Mouse (Mus musculus): ENCODE results near the gene Actg1. TPM values are rescaled to one million over a fixed set of nuclear protein-coding genes. Genes with fewer than 3 reads are reported as not detected.
"Not testable (repeated sequence)": the region's sequence is repeated elsewhere in the genome, so short reads cannot be mapped to it uniquely, and the experiment has no call there.

The Actg1 gene
- total RNA-seq, 2 experiments from 2014 or later, result 1,100 to 1,129 TPM

DNA sequence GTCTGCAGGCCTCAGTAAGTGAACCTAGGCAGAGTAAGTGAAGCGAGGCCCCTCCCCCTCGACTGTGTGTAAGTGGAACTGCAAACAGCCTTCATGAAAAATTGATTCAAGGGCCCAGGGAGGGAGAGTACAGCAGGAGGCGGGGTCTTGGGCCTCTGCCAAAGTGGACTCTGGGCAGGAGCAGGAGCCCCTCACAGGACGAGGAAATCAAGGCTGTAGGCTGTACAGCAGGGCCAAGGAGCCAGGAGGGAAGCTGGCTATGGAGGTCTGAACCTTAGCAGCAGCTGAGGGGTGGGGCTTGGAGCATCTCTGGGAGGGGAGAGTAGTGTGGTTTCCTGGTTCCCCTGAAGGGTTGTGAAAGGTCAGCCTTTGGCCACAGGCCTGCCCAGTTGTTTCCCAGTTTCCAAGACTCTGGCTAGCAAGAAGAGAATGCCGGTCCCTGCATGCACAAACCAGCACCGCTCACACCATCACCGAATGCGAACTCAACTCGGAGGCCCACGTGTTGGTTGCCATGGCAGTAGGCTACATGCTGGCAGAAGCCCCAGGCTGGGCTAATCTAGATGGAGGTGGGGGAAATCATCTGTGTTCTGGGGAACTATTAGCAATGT is 9.6 kb upstream of the Actg1 start:
- intact Hi-C loops (cut with DNase I), result no loop called here
- no peak for TF ChIP-seq CTCF (IDR thresholded peaks at IDR 0.05)
- H3K27ac ChIP-seq, result peak overlapping the region; percentile 59
- no peak overlapping the region for H3K4me3 ChIP-seq
- peak; percentile 66 to 77 for DNase-seq (ENCODE audit: extremely low spot score in 1 of 2, low spot score in 2 of 2)

DNA sequence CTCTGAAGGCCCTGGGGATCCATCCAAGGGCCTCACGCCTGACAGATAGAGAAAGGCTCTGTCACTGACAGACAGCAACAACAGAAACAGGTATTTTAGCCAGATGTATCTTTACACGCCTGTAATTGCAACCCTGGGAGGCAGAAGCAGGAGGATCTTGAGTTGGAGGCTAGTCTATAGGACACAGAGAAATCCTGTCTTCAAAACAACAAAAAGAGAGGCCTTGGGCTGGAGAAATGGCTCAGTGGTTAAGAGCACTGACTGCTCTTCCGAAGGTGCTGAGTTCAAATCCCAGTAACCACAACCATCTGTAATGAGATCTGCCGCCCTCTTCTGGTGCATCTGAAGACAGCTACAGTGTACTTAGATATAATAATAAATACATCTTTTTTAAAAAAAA is 8.6 kb upstream of the Actg1 start:
- intact Hi-C loops (cut with DNase I), result no loop called here
- TF ChIP-seq CTCF (IDR thresholded peaks at IDR 0.05), result no peak; the same call in 1 of the 2 replicates
- no peak overlapping the region for H3K27ac ChIP-seq
- no peak for DNase-seq (ENCODE audit: extremely low spot score in 1 of 2, low spot score in 2 of 2)
- no peak overlapping the region for H3K4me3 ChIP-seq

DNA sequence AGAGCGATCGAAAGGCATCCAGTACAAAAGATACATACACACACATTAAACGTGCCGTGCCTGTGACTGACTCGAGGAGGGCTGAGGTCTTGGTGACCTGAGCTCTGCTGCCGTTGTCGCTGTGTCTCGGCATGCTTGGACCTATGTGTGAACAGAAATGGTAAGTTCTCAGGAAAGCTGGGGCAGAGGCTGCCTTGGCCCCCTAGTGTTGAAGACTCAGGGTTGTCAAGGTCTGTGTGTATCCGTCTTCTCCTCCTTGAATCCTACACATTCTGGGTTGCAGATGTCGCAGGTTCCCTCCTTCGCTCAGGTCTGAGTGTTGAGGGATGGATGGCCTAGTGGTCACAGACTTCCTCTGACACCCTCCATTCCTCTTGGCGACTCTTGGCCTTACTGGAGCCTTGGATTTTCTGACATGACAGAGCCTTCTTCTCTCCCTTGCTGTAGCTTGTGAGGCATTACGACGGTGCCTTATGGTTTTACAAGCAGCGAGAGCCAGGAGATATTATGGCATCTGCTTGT is 8.0 kb upstream of the Actg1 start:
- Histone ChIP-seq H3K4me3 (no peak overlapping the region), H3K27ac (no peak overlapping the region)
- no peak for DNase-seq (ENCODE audit: extremely low spot score in 1 of 2, low spot score in 2 of 2)
- intact Hi-C loops (cut with DNase I), result no loop called here
- peak; percentile 14; the same call in 1 of the 2 replicates for TF ChIP-seq CTCF (IDR thresholded peaks at IDR 0.05)

DNA sequence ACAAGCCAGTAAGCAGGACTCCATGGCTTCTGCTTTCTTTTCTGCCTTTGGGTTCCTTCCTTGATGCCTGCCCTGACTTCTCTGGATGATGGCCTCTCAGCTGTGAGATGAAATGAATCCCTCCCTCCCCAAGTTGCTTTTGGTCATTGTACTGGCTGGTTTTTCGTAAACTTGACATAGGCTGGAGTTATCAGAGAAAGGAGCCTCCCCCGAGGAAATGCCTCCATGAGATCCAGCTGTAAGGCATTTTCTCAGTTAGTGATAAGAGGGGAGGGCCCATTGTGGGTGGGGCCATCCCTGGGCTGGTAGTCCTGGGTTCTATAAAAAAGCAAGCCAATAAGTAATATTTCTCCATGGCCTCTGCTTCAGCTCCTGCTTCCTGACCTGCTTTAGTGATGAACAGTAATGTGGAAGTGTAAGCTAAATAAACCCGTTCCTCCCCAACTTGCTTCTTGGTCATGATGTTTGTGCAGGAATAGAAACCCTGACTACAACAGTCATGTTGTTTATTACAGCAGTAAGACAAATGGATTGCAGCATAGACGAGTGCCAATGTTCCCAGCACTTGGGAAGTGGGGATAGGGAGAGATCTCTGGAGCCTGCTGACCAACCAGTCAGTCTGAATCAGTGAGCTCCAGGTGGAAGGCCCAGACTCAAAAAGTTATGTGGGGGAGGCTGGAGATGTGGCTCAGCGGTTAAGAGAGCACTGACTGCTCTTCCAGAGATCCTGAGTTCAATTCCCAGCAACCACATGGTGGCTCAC is 7.1 kb upstream of the Actg1 start:
- TF ChIP-seq CTCF (IDR thresholded peaks at IDR 0.05), result no peak
- DNase-seq (ENCODE audit: extremely low spot score in 1 of 2, low spot score in 2 of 2), result no peak
- Histone ChIP-seq H3K4me3 (no peak overlapping the region), H3K27ac (no peak overlapping the region)
- intact Hi-C loops (cut with DNase I), result loop anchor here (2.0 kb wide), 1 partner anchor 15 kb away; no protein-coding TSS in a partner anchor

GRCm38 (mm10) chr11:120354304-120355276 is 6.2 kb upstream of the Actg1 start:
- no peak for TF ChIP-seq CTCF (IDR thresholded peaks at IDR 0.05)
- intact Hi-C loops (cut with DNase I), result loop anchor here (2.0 kb wide), 1 partner anchor 16 kb away; no protein-coding TSS in a partner anchor
- no peak overlapping the region for H3K27ac ChIP-seq
- no peak overlapping the region for H3K4me3 ChIP-seq
- no peak for DNase-seq (ENCODE audit: extremely low spot score in 1 of 2, low spot score in 2 of 2)

DNA sequence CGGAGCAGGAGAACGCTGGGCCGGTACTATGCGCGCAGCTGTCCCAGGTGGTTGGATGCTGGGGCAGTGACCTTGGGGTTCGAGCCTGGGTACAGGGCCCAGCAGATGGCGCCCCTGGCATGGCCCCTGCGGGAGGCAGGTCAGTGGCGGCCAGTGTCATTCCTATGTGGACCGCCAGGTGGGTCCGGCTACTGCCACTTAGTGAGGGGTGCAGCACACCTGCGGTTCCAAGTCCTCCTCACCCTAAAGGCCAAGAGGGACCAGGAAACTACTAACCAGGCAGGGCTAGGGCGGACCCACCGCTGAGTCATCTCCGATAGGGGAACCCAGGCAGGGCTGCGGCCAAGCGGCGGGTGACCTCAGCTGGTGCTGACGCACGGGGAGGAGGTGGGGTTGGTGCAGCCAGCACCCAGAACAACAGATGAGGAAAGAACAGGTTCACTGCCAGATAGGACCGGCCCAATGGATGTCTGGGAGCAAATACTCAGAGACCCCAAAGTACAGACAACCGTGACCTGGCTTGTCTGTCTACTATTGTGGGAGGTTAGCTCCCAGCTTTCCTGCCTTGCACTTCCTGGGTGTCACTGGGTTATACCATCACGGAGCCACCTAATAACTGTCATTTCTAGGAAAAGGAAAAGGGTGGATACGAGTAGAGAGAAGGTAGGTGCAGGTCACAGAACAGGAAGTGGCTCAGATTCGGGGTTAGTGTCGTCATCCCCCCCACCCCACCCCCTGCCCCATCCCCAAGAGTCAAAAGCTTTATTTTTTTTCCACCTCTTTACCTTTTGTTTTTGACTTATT is 5.4 kb upstream of the Actg1 start:
- intact Hi-C loops (cut with DNase I), result loop anchor here (2.0 kb wide), 1 partner anchor 17 kb away; no protein-coding TSS in a partner anchor
- no peak for DNase-seq (ENCODE audit: extremely low spot score in 1 of 2, low spot score in 2 of 2)
- Histone ChIP-seq H3K4me3 (no peak overlapping the region), H3K27ac (no peak overlapping the region)
- TF ChIP-seq CTCF (IDR thresholded peaks at IDR 0.05), result peak; percentile 72

DNA sequence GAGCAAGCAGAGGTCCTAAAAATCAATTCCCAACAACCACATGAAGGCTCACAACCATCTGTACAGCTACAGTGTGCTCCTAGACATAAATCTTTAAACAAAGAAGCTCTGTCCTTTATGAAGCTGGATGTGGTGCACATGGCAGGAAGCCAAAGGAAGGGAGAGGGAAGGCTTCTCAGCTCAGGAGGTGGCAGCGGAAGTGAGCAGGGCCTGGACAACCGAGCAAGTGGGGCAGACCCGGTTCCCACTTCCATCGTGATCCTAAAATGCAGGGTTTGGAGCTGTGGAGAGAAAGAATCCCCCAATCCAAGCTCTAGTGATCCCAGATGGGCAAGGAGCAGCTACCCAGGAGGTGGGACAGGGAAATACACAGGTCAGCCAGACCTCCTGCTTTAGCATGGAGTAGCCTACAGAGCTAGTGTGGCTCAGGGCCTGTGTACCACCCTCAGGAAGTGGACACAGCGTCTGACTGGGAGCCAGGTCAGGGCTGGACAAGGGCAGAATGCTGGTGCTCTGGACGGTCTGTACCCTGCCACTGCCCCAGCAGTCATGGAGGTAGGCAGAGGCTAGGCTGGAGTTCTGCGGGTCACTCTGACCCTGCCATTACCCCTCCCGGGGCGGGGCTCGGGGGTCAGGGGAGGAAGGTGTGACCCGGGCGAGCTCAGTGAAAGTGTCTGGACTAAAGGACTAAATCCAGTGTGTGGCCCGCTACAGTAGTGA is 4.4 kb upstream of the Actg1 start:
- Histone ChIP-seq H3K27ac (0 out of 2 replicates have a peak overlapping the region, but pooled peaks have one; percentile 19), H3K4me3 (no peak overlapping the region)
- peak in 1 of 2 experiments; percentile 20 for DNase-seq (ENCODE audit: extremely low spot score in 1 of 2, low spot score in 2 of 2)
- intact Hi-C loops (cut with DNase I), result no loop called here
- TF ChIP-seq CTCF (IDR thresholded peaks at IDR 0.05), result no peak

DNA sequence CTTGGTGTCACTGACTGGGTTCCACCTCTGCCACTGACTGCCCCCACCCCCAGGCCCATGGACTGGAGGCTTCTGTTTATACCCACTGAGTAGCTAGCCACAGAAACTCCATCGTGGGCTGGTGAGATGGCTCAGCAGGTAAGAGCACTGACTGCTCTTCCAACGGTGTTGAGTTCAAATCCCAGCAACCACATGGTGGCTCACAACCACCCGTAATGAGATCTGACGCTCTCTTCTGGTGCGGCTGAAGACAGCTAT is 3.7 kb upstream of the Actg1 start:
- DNase-seq (ENCODE audit: extremely low spot score in 1 of 2, low spot score in 2 of 2), result peak in 1 of 2 experiments; percentile 9
- H3K4me3 ChIP-seq; H3K27ac ChIP-seq; intact Hi-C loops (cut with DNase I): not testable (repeated sequence)

DNA sequence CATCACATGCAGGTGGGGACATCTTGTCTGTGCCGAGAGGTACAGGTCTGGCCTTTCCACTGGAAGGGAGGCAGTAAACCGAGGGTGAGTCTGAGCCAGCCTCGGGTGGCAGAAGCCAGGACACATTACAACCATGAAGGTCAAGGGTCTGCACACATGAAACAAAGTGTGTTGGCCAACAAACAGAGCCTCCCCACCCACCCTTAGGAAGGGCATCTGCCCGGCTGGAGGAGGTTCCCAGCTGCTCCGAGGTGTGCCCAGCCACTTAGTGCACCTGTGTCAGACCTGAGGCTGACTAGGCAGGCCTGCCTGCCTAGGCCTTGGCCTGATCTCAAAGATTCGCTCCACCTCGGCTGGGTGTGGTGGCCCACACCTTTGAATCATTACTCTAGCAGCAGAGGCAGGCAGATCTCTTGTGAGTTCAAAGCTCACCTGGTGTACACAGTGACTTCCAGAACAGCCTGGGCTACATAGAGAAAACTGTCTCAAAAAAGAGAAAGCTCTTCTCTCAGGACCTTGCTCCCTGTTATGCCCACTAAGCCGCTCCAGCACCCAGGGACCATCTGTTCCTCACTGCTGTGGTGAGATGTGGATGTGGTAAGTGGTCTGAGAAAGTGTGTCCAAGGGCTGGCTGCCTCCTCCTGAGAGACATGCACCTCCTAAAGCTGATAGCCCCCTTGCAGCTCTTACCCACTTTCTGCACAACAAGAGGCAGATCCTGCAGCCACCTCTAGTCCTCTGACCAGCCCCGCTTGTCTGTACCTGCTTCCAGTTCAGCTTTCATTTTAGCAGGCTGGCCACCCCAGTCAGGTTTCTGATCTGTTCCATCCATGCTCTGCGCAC is 3.1 kb upstream of the Actg1 start:
- Histone ChIP-seq H3K27ac (no peak overlapping the region), H3K4me3 (no peak overlapping the region)
- peak in 1 of 2 experiments; percentile 9 for DNase-seq (ENCODE audit: extremely low spot score in 1 of 2, low spot score in 2 of 2)
- TF ChIP-seq CTCF (IDR thresholded peaks at IDR 0.05), result no peak
- intact Hi-C loops (cut with DNase I), result no loop called here

DNA sequence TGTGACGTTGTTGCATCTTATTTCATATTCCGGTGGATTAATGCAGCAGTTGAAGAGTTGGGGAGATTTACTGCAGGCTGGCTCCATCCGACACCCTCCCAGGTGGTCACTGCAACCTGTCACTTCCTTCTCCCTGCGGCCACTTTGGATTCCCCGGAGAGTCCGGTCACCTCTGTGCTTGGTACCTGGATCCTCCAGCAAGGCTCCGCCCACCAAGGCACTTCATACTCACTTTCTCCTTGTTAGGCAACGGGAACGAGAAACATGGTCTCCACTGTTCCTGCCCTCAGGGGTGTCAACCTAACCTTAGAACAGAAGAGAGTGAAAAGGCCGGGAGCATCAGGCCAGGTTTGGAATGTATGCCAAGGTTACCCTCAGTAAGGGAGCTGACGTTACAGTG is 2.4 kb upstream of the Actg1 start:
- intact Hi-C loops (cut with DNase I), result no loop called here
- Histone ChIP-seq H3K27ac (peak overlapping the region; percentile 100), H3K4me3 (peak overlapping the region; percentile 98)
- peak; percentile 13 to 20 for DNase-seq (ENCODE audit: extremely low spot score in 1 of 2, low spot score in 2 of 2)
- no peak for TF ChIP-seq CTCF (IDR thresholded peaks at IDR 0.05)

All from left cerebral cortex, adult 2 months (tissue).